Mouse (Mus musculus) liver, postnatal 0 days (tissue): Measurements from ENCODE around the gene Zcchc3. TPM values are rescaled to one million over a fixed set of nuclear protein-coding genes. Genes with fewer than 3 reads are reported as not detected.
A peak's percentile ranks its signal among the peaks of the same experiment; 100 is the strongest.

Experiments used
- ATAC-seq: fragments of 200-750 bp; cut with Nextera tagmentation; 2 replicates; pipeline ENCODE4 v1.8.0; 2017; ENCODE audit warnings: mild to moderate bottlenecking, moderate library complexity
- DNase-seq: peaks from one replicate; pipeline ENCODE4 v3.0.0-alpha.2; 2016
- H3K27ac ChIP-seq: fragments of 300-500 bp; sonication (generic); 2 replicates; pipeline ENCODE4 v1.5.1; 2014; ENCODE audit warnings: antibody characterized with exemption, moderate library complexity, mild to moderate bottlenecking, low read depth
- H3K27me3 ChIP-seq: fragments of 300-500 bp; sonication (generic); 2 replicates; pipeline ENCODE4 v1.6.1; 2014; ENCODE audit warnings: low read length, control low read depth, mixed read lengths; ENCODE audit not compliant: insufficient read depth
- H3K36me3 ChIP-seq: fragments of 300-500 bp; sonication (generic); replicated peaks from 2 replicates; pipeline ENCODE4 v1.6.1; 2014; ENCODE audit warnings: mild to moderate bottlenecking, control low read depth, low read length, moderate library complexity, mixed read lengths; ENCODE audit not compliant: insufficient read depth
- H3K4me1 ChIP-seq: fragments of 300-500 bp; sonication (generic); 2 replicates; pipeline ENCODE4 v1.6.1; 2014; ENCODE audit warnings: antibody characterized with exemption, mild to moderate bottlenecking, control low read depth; ENCODE audit not compliant: insufficient read depth
- H3K4me2 ChIP-seq: fragments of 300-500 bp; sonication (generic); 2 replicates; pipeline ENCODE4 v1.6.1; 2014; ENCODE audit warnings: low read depth, mild to moderate bottlenecking, low read length, moderate library complexity, mixed read lengths
- H3K4me3 ChIP-seq: fragments of 300-500 bp; sonication (generic); 2 replicates; pipeline ENCODE4 v1.5.1; 2014; ENCODE audit warnings: low read depth, low read length
- H3K9ac ChIP-seq: fragments of 300-500 bp; sonication (generic); replicated peaks from 2 replicates; pipeline ENCODE4 v1.6.1; 2014; ENCODE audit warnings: mild to moderate bottlenecking, moderate library complexity
- H3K9me3 ChIP-seq: fragments of 300-500 bp; sonication (generic); 2 replicates; pipeline ENCODE4 v1.6.1; 2016; ENCODE audit warnings: mild to moderate bottlenecking, control low read depth, low read length, mixed read lengths
- CTCF ChIP-seq: sonication (generic); IDR thresholded peaks from 2 replicates; pipeline ENCODE4 v1.5.1; 2016; ENCODE audit warnings: antibody characterized with exemption, low read depth
- EP300 ChIP-seq: IDR thresholded peaks from 2 replicates; pipeline ENCODE4 v1.6.1; 2016; ENCODE audit warnings: antibody characterized with exemption, low read depth, mild to moderate bottlenecking
- WGBS: fragments of 180-500 bp; shearing (Covaris S2); extraction: QIAGEN DNeasy Blood & Tissue Kit; methylation state at CpG from one replicate; pipeline ENCODE4 v1.1.7; 2014; ENCODE audit not compliant: insufficient replicate concordance; 5-methylcytosine and 5-hydroxymethylcytosine counted together
- polyA plus RNA-seq: library from polyadenylated mRNA; unstranded; fragments of >200 nt; fragmentation: Nextera tagmentation; extraction: Ambion mirVana; gene quantifications from 2 replicates; pipeline ENCODE4 v1.2.1, GENCODE M21; 2015

Gene Zcchc3
- polyA plus RNA-seq, result 6.4 and 7.4 TPM in 2 replicates

DNA sequence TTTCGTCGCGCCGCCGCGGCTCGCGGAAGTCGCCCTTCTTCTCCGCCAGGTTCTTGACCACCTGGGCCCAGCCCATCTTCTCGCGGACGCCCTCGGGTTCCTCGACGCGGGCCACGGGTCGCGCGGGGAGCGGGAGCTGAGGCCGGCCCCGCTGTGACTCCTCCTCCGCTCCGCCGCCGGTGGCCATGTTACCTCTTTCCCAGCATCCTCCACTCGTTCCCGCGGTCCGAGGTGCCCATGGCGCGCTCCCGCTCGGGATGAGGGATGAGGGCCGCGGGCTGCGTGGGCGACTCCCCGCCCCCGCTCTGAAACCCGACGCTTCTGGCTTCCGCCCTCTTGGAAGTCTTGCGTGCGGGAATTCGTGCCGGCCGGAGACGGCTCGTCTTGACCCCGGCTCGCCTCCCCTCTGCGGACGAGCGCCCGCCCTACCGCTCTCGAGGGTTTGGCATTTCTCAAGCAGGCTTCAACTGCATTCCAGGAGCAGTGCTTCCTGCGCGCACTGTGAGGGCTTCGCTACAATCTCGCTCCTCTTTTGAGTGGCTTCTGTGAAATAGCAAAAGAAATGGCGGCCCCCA, at the start of gene Zcchc3:
Gene Zcchc3, minus strand, starts transcription at position 437 of the 575 bp plus-strand sequence.
- Histone ChIP-seq H3K27me3 (no peaks in the 10 kb centered on the region), H3K4me2 (peak within 1 kb of the TSS; percentile 89), H3K36me3 (no peaks in the 10 kb centered on the region), H3K4me3 (peak within 1 kb of the TSS; percentile 89), H3K27ac (peak within 1 kb of the TSS; percentile 89), H3K9me3 (0 out of 2 replicates have a peak, but pooled peaks cover 3% of the 10 kb centered on the region), H3K4me1 (peaks cover 34% of the 10 kb centered on the region), H3K9ac (peak within 1 kb of the TSS; percentile 94)
- WGBS, result under 1% methylated on average over 43 of the region's 65 CpGs
- TF ChIP-seq EP300, result no peak
- 0 out of 2 replicates have a peak, but pooled peaks have one; percentile 8 for TF ChIP-seq CTCF
- peak; percentile 85 for DNase-seq
- peak; percentile 86 for ATAC-seq

DNA sequence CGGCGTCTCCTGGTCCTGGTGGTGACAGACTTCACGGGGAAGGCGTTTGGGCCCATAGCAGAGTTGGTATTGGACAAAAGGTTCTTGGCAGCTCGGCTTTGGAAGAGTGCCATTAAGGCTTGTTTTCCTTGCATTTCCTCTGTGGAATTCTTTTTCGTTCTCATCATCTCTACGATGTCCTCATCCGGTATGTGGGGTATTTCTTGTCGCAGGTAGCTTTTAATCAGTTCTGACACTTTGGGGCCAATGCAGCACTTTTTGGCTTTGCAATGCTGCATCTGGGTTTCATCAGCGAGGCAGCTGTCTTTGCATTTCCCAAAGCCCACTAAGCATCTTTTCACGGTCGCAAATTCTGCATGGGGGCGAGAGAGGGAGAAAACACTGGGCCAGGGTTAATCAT, 44.4 kb upstream of the Zcchc3 start:
- DNase-seq (no peak), ATAC-seq (no peak)
- WGBS, result 65% methylated on average over 13 of the region's 13 CpGs
- TF ChIP-seq EP300, result no peak
- no peak for TF ChIP-seq CTCF
- Histone ChIP-seq H3K36me3 (no peaks in the 10 kb centered on the region), H3K4me2 (no peak overlapping the region), H3K4me1 (no peaks in the 10 kb centered on the region), H3K27me3 (no peaks in the 10 kb centered on the region), H3K9me3 (no peaks in the 10 kb centered on the region), H3K27ac (no peak overlapping the region), H3K9ac (no peak overlapping the region), H3K4me3 (no peak overlapping the region)

- Histone ChIP-seq H3K36me3 (no peaks in the 10 kb centered on the region), H3K4me2 (no peak overlapping the region), H3K9ac (no peak overlapping the region), H3K9me3 (no peaks in the 10 kb centered on the region), H3K4me1 (no peaks in the 10 kb centered on the region), H3K27ac (no peak overlapping the region), H3K27me3 (no peaks in the 10 kb centered on the region), H3K4me3 (no peak overlapping the region)
- no peak for ATAC-seq
- no peak for DNase-seq
- TF ChIP-seq EP300, result no peak
- no peak for TF ChIP-seq CTCF
- WGBS, result 70% methylated on average over 4 of the region's 4 CpGs
Observed at GRCm38 (mm10) chr2:152452101-152452781, 37.4 kb upstream of the Zcchc3 start.

GRCm38 (mm10) chr2:152450241-152450640, 35.4 kb upstream of the Zcchc3 start:
- Histone ChIP-seq H3K9ac (no peak overlapping the region), H3K27me3 (no peaks in the 10 kb centered on the region), H3K4me3 (no peak overlapping the region), H3K4me2 (no peak overlapping the region), H3K4me1 (no peaks in the 10 kb centered on the region), H3K36me3 (no peaks in the 10 kb centered on the region), H3K27ac (no peak overlapping the region), H3K9me3 (no peaks in the 10 kb centered on the region)
- no peak for TF ChIP-seq EP300
- peak; percentile 70 for TF ChIP-seq CTCF
- 5% methylated on average over 5 of the region's 5 CpGs for whole genome bisulfite sequencing
- ATAC-seq (no peak), DNase-seq (peak; percentile 62)

DNA sequence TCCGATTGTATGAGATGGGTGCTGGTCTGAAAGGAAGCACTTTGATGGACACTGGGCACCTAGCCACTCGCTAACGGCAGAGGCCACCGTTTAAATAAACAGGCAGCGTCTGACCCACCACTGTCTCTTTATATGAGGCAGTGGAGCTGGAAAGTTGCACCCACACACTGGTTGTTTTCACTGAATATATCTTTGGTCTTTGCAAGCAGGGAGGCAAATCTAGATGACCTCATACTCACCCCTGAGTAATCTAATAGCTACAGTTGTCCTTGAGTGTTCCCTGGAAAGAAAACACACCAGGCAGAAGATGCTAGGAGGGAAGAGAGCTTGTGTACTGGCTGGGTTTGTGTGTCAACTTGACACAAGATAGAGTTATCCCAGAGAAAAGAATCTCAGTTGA, 32.6 kb upstream of the Zcchc3 start:
- WGBS, result 46% methylated on average over 5 of the region's 5 CpGs
- no peak overlapping the region for H3K4me2 ChIP-seq
- no peaks in the 10 kb centered on the region for H3K36me3 ChIP-seq
- no peak for DNase-seq
- no peaks in the 10 kb centered on the region for H3K9me3 ChIP-seq
- no peak overlapping the region for H3K27ac ChIP-seq
- H3K27me3 ChIP-seq, result no peaks in the 10 kb centered on the region
- TF ChIP-seq CTCF (no peak), EP300 (no peak)
- H3K4me1 ChIP-seq, result no peaks in the 10 kb centered on the region
- ATAC-seq, result no peak
- no peak overlapping the region for H3K9ac ChIP-seq
- no peak overlapping the region for H3K4me3 ChIP-seq

DNA sequence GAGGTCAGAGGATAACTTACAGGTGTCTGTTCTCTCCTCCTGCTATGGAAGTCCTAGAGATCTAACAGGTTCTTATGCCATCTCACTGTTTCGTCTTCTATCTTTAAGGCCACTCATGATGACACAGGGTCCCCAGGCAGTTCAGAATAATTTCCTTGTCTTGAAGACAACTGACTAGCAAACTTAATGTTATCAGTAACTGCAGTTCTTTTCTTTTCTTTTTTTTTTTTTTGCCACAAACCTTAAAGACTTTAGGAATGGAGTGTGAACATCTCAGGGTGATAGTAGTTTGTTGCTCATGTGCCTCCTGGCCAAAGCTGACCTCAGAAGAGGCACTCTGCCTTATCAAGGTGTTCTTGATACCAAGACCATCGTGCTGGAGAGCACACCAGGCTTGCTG, 31.8 kb upstream of the Zcchc3 start:
- H3K9ac ChIP-seq, result no peak overlapping the region
- ATAC-seq (no peak), DNase-seq (no peak)
- no peak overlapping the region for H3K27ac ChIP-seq
- H3K27me3 ChIP-seq, result no peaks in the 10 kb centered on the region
- TF ChIP-seq EP300, result no peak
- no peak for TF ChIP-seq CTCF
- H3K4me2 ChIP-seq, result no peak overlapping the region
- H3K9me3 ChIP-seq, result no peaks in the 10 kb centered on the region
- no peaks in the 10 kb centered on the region for H3K36me3 ChIP-seq
- no peak overlapping the region for H3K4me3 ChIP-seq
- no peaks in the 10 kb centered on the region for H3K4me1 ChIP-seq
- 25% methylated on average over 2 of the region's 2 CpGs for WGBS
